Mouse (Mus musculus) stomach, postnatal 0 days (tissue): ENCODE data around the gene Pfdn2.

Source experiments
- CTCF ChIP-seq: IDR thresholded peaks from 2 replicates; pipeline ENCODE4 v1.5.1; 2016; ENCODE audit warnings: antibody characterized with exemption, low read depth, mild to moderate bottlenecking, moderate library complexity
- EP300 ChIP-seq: optimal IDR thresholded peaks from 2 replicates; pipeline ENCODE3; 2016; ENCODE audit warnings: antibody characterized with exemption

GRCm38 (mm10) chr1:171384361-171384760 is 38.9 kb downstream of the Pfdn2 start:
- TF ChIP-seq CTCF (no peak), EP300 (no peak)
